Mouse (Mus musculus): ENCODE data around the gene Rasl11b. TPM values are rescaled to one million over a fixed set of nuclear protein-coding genes. Genes with fewer than 3 reads are reported as not detected.

The Rasl11b gene
- polyA plus RNA-seq (2011; ENCODE audit: insufficient read depth, insufficient read length, low read depth, missing spikeins): 8.0 and 8.1 TPM in 2 replicates

- no peaks in the 10 kb centered on the region for H3K27me3 ChIP-seq (ENCODE audit: control insufficient read depth, insufficient read depth, low read length, poor library complexity, severe bottlenecking)
- peak within 1 kb of the TSS; percentile 98 for H3K4me3 ChIP-seq (ENCODE audit: low read depth, low read length)
- TF ChIP-seq POLR2A (IDR thresholded peaks at IDR 0.05; ENCODE audit: insufficient read depth, low read length): peak; percentile 80
- TF ChIP-seq CTCF (IDR thresholded peaks at IDR 0.05; ENCODE audit: low read depth, low read length): no peak
- no peak within 1 kb of the TSS for H3K27ac ChIP-seq (ENCODE audit: insufficient read depth, low read length)
- no peaks in the 10 kb centered on the region for H3K4me1 ChIP-seq (ENCODE audit: control insufficient read depth, insufficient read depth, low read length)
- H3K9me3 ChIP-seq (replicated peaks; ENCODE audit: control insufficient read depth, insufficient read depth, low read length, poor library complexity, severe bottlenecking): no peaks in the 10 kb centered on the region
- H3K36me3 ChIP-seq (ENCODE audit: control insufficient read depth, insufficient read depth, low read length, poor library complexity, severe bottlenecking): peaks cover 16% of the 10 kb centered on the region
- peak within 1 kb of the TSS; percentile 87 for H3K9ac ChIP-seq (ENCODE audit: low read depth, poor library complexity, severe bottlenecking)
Observed at GRCm38 (mm10) chr5:74194841-74195613, at the start of gene Rasl11b. TSS of gene Rasl11b (plus strand) at chr5:74195286.

- H3K9ac ChIP-seq (ENCODE audit: low read depth, poor library complexity, severe bottlenecking): no peak overlapping the region
- no peak overlapping the region for H3K27ac ChIP-seq (ENCODE audit: insufficient read depth, low read length)
- H3K27me3 ChIP-seq (ENCODE audit: control insufficient read depth, insufficient read depth, low read length, poor library complexity, severe bottlenecking): no peaks in the 10 kb centered on the region
- H3K36me3 ChIP-seq (ENCODE audit: control insufficient read depth, insufficient read depth, low read length, poor library complexity, severe bottlenecking): no peaks in the 10 kb centered on the region
- H3K4me1 ChIP-seq (ENCODE audit: control insufficient read depth, insufficient read depth, low read length): no peaks in the 10 kb centered on the region
- TF ChIP-seq POLR2A (IDR thresholded peaks at IDR 0.05; ENCODE audit: insufficient read depth, low read length): no peak
- no peak for TF ChIP-seq CTCF (IDR thresholded peaks at IDR 0.05; ENCODE audit: low read depth, low read length)
- no peak for TF ChIP-seq EP300 (IDR thresholded peaks at IDR 0.05; ENCODE audit: insufficient read depth, low read depth, low read length)
- H3K4me3 ChIP-seq (ENCODE audit: low read depth, low read length): no peak overlapping the region
- no peaks in the 10 kb centered on the region for H3K9me3 ChIP-seq (replicated peaks; ENCODE audit: control insufficient read depth, insufficient read depth, low read length, poor library complexity, severe bottlenecking)
Observed at GRCm38 (mm10) chr5:74147631-74148030, 47.5 kb upstream of the Rasl11b start.

- Histone ChIP-seq H3K27me3 (ENCODE audit: control insufficient read depth, insufficient read depth, low read length, poor library complexity, severe bottlenecking) (no peaks in the 10 kb centered on the region), H3K9ac (ENCODE audit: low read depth, poor library complexity, severe bottlenecking) (no peak overlapping the region), H3K36me3 (ENCODE audit: control insufficient read depth, insufficient read depth, low read length, poor library complexity, severe bottlenecking) (no peaks in the 10 kb centered on the region), H3K9me3 (replicated peaks; ENCODE audit: control insufficient read depth, insufficient read depth, low read length, poor library complexity, severe bottlenecking) (no peaks in the 10 kb centered on the region), H3K4me1 (ENCODE audit: control insufficient read depth, insufficient read depth, low read length) (no peaks in the 10 kb centered on the region), H3K4me3 (ENCODE audit: low read depth, low read length) (no peak overlapping the region), H3K27ac (ENCODE audit: insufficient read depth, low read length) (no peak overlapping the region)
- TF ChIP-seq CTCF (IDR thresholded peaks at IDR 0.05; ENCODE audit: low read depth, low read length) (no peak), EP300 (IDR thresholded peaks at IDR 0.05; ENCODE audit: insufficient read depth, low read depth, low read length) (no peak), POLR2A (IDR thresholded peaks at IDR 0.05; ENCODE audit: insufficient read depth, low read length) (no peak)
Observed at GRCm38 (mm10) chr5:74149975-74150374, 45.1 kb upstream of the Rasl11b start.

GRCm38 (mm10) chr5:74151774-74152173 lies 43.3 kb upstream of the Rasl11b start:
- no peak overlapping the region for H3K9ac ChIP-seq (ENCODE audit: low read depth, poor library complexity, severe bottlenecking)

GRCm38 (mm10) chr5:74155860-74156351 lies 39.2 kb upstream of the Rasl11b start:
- Histone ChIP-seq H3K36me3 (ENCODE audit: control insufficient read depth, insufficient read depth, low read length, poor library complexity, severe bottlenecking) (no peaks in the 10 kb centered on the region), H3K27ac (ENCODE audit: insufficient read depth, low read length) (no peak overlapping the region), H3K4me1 (ENCODE audit: control insufficient read depth, insufficient read depth, low read length) (no peaks in the 10 kb centered on the region), H3K9me3 (replicated peaks; ENCODE audit: control insufficient read depth, insufficient read depth, low read length, poor library complexity, severe bottlenecking) (peaks cover 2% of the 10 kb centered on the region; the same call in 1 of the 2 replicates), H3K27me3 (ENCODE audit: control insufficient read depth, insufficient read depth, low read length, poor library complexity, severe bottlenecking) (no peaks in the 10 kb centered on the region), H3K4me3 (ENCODE audit: low read depth, low read length) (no peak overlapping the region), H3K9ac (ENCODE audit: low read depth, poor library complexity, severe bottlenecking) (no peak overlapping the region)
- TF ChIP-seq EP300 (IDR thresholded peaks at IDR 0.05; ENCODE audit: insufficient read depth, low read depth, low read length): no peak
- no peak for TF ChIP-seq POLR2A (IDR thresholded peaks at IDR 0.05; ENCODE audit: insufficient read depth, low read length)
- TF ChIP-seq CTCF (IDR thresholded peaks at IDR 0.05; ENCODE audit: low read depth, low read length): no peak

More at GRCm38 (mm10) chr5:74151774-74152173, 43.3 kb upstream of the Rasl11b start:
- Histone ChIP-seq H3K36me3 (ENCODE audit: control insufficient read depth, insufficient read depth, low read length, poor library complexity, severe bottlenecking) (no peaks in the 10 kb centered on the region), H3K4me3 (ENCODE audit: low read depth, low read length) (no peak overlapping the region), H3K27ac (ENCODE audit: insufficient read depth, low read length) (no peak overlapping the region), H3K27me3 (ENCODE audit: control insufficient read depth, insufficient read depth, low read length, poor library complexity, severe bottlenecking) (no peaks in the 10 kb centered on the region), H3K9me3 (replicated peaks; ENCODE audit: control insufficient read depth, insufficient read depth, low read length, poor library complexity, severe bottlenecking) (no peaks in the 10 kb centered on the region), H3K4me1 (ENCODE audit: control insufficient read depth, insufficient read depth, low read length) (no peaks in the 10 kb centered on the region)
- TF ChIP-seq EP300 (IDR thresholded peaks at IDR 0.05; ENCODE audit: insufficient read depth, low read depth, low read length) (no peak), POLR2A (IDR thresholded peaks at IDR 0.05; ENCODE audit: insufficient read depth, low read length) (no peak), CTCF (IDR thresholded peaks at IDR 0.05; ENCODE audit: low read depth, low read length) (no peak)
